Mouse (Mus musculus) granulocyte monocyte progenitor cell, adult 5-6 weeks (primary cell): Measurements from ENCODE around the gene Zfp672. TPM values are rescaled to one million over a fixed set of nuclear protein-coding genes. Genes with fewer than 3 reads are reported as not detected.
"Not testable (repeated sequence)": the region's sequence is repeated elsewhere in the genome, so short reads cannot be mapped to it uniquely, and the experiment has no call there.

Experiments used
- ATAC-seq: replicated peaks from 2 replicates; pipeline ENCODE4 v1.8.0; 2016; ENCODE audit warnings: mild to moderate bottlenecking, moderate TSS enrichment, inconsistent platforms; ENCODE audit not compliant: poor library complexity, severe bottlenecking
- total RNA-seq, 2 experiments: library from RNA; stranded (forward) in 1 of 2; stranded (reverse) in 1 of 2; fragments of 200-712, 200-1000 nt in 1 of 2; fragments of >200 nt in 1 of 2; fragmentation: Nextera tagmentation in 1 of 2; gene quantifications; 2 replicates each; pipeline ENCODE4 v1.2.3; 2014 to 2017

The Zfp672 gene
- 10.9 and 19.5 TPM in 2 replicates for total RNA-seq (2014; fragmentation: Nextera tagmentation)
- 22.6 and 26.4 TPM in 2 replicates for total RNA-seq (2017)

- peak; percentile 82 for ATAC-seq
Observed at GRCm38 (mm10) chr11:58330276-58331148, at the start of gene Zfp672, which contains the start of gene Sh3bp5l. TSS of gene Zfp672 (minus strand) at chr11:58330339. TSS of gene Sh3bp5l (plus strand) at chr11:58330724.

DNA sequence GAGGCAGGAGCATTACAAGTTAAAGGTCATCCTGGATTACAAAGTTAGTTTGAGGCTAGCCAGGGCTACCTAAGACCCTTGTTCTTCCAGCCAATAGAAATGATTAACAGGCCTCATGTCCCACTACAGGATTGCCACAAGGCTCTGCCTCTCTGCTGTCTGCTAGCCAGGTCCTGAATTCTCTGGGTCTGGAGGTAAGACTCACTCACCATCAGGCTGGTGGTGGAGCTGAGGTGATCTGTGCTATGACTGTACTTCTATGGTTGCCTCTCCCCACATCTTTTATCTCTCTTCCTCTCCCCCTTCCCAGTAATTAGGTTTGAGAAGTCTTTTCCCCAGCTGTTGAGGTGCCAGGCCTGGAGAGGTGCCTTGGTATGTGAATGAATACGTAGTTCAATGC, 49.4 kb upstream of the Zfp672 start:
- ATAC-seq: no peak

GRCm38 (mm10) chr11:58378763-58379278, 48.7 kb upstream of the Zfp672 start, which contains the start of gene Lypd8:
TSS of gene Lypd8 (plus strand) at chr11:58379043.
- no peak for ATAC-seq

DNA sequence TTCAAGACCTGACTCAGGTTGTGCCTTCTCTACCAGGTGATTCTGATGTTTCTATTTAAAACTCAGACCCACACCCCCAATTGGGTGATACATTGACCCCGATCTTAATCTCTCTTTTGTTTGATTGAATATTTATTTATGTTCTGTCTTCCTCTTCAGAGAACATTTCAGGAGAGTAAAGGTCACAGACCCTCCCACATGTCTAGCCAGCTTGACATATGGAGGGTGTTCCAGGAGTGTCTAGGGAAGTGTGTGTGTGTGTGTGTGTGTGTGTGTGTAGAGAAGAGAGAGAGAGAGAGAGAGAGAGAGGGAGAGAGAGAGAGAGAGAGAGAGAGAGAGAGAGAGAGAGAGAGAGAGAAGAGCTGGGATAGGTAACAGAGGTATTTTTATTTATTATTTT, 47.5 kb upstream of the Zfp672 start:
- ATAC-seq: no peak

GRCm38 (mm10) chr11:58377273-58377672, 47.1 kb upstream of the Zfp672 start:
- ATAC-seq: no peak

DNA sequence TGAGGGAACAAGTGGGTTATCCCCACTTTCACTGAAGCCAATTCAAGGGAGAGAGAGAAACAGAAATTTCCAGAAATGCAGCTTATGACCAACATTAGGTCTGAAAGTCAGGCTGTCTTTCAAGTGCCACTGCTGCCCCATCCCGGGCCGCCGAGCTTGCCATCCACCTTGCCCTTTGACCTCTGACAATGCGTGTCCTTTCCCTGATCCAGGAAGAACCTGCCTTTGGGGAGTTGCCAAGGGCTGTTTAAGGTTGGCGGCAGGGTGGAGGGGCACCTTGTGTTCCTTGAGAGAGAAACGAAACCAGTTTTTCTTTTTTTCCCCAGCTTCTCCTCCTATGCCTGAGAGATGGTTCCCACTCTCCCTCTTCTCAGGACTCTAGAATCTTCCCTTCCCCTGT, 36.1 kb upstream of the Zfp672 start:
- ATAC-seq: not testable (repeated sequence)

DNA sequence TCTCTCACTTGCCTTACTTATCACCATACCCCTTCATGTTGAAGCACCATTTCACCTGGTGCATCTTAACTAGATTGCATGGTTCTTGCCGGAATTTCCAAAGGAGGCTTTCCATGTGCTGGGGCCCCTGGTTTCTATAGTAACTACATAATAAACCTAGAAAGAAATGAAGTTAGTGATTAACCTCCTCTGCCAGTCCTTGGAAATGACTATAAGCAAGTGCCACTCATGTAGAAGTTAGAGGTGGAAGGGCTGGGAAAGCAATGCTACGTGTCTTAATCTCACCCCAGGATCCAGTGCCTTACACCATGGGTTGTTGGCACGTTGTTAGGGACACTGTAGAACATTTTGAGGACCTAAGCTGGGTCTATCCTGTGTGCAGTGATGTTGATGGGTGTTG, 34.3 kb upstream of the Zfp672 start:
- no peak for ATAC-seq

DNA sequence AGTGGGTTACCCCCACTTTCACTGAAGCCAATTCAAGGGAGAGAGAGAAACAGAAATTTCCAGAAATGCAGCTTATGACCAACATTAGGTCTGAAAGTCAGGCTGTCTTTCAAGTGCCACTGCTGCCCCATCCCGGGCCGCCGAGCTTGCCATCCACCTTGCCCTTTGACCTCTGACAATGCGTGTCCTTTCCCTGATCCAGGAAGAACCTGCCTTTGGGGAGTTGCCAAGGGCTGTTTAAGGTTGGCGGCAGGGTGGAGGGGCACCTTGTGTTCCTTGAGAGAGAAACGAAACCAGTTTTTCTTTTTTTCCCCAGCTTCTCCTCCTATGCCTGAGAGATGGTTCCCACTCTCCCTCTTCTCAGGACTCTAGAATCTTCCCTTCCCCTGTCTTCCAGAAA, 32.4 kb upstream of the Zfp672 start:
- not testable (repeated sequence) for ATAC-seq

- ATAC-seq: no peak
Observed at GRCm38 (mm10) chr11:58357844-58358534, 27.9 kb upstream of the Zfp672 start.

DNA sequence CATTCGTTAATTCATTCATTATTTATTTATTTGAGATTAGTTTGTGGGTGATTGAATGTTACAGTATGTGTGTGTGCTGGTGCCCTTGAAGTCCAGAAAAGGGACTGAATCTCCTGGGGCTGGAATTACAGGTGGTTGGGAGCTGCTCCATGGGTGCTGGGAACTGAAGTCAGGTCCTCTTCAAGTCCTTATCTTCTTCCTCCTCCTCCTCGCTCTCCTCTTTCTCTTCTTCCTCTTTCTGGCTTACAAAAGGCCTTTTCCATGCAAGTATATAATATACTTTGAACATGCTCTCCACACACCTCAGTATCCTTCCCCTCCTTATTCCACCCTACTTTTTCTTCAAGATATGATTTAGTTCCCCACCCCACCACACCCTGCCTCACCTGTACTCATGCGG, 26.9 kb upstream of the Zfp672 start:
- no peak for ATAC-seq

GRCm38 (mm10) chr11:58354927-58355326, 24.8 kb upstream of the Zfp672 start:
- ATAC-seq: no peak

- ATAC-seq: no peak
Observed at GRCm38 (mm10) chr11:58354476-58354875, 24.3 kb upstream of the Zfp672 start.

DNA sequence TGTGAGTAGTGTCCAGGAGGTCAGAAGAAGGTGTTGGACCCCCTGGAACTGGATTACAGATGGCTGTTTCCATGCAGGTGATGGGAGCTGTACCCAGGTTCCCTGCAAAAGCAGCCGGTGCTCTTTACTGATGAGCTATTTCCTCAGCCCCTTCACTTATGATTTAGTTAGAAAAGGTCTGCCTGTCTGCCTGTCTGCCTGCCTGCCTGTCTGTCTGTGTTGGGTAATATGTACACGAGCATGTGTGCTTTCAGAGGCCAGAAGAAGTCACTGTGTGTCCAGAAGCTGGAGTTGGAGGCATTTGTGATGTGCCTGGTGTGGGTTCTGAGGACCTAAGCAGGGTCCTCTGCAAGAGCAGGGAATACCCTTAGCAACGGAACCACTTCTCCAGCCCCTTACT, 23.6 kb upstream of the Zfp672 start:
- no peak for ATAC-seq

DNA sequence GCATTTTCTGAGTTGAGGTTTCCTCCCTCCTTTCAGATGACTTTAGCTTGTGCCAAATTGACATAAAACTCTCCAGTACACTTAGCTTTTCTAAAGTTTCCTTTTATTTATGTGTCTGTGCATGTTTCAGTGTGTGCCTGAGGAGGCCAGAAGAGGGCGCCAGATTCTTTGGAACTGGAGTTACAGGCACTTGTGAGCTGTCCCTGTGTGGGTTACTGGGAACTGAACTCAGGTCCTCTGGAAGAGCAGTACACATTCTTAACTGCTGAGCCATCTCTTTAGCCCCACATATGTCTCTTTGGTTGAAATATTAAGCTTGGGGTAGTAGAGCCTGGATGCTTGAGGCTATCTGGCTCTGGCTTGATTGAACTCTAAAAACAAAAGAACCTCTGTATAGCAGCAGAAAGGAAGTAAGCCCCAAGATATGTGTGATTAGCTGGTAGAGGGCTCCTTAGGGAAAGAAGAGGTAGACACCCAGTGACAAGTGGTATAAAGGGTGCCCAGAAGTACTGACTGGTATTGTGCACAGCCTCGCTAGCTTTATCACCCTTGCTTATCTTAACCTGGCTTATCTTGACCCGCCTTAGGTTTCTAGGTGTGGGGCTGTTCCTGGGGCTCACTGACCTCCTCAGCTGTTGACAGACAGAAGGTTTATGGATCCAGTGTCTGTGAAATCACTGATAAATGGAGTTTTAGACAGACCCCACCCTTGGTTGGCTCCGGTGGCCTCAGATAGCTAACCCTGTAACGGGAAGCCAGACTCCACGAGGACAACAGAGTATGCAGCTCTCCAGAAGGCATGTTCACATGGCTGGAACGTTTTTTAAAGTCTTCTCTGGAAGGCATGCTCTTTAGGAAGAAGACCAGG, 22.8 kb upstream of the Zfp672 start:
- 0 out of 2 replicates have a peak, but pooled peaks have one; percentile 35 for ATAC-seq

- ATAC-seq: no peak
Observed at GRCm38 (mm10) chr11:58351179-58351578, 21.0 kb upstream of the Zfp672 start.

DNA sequence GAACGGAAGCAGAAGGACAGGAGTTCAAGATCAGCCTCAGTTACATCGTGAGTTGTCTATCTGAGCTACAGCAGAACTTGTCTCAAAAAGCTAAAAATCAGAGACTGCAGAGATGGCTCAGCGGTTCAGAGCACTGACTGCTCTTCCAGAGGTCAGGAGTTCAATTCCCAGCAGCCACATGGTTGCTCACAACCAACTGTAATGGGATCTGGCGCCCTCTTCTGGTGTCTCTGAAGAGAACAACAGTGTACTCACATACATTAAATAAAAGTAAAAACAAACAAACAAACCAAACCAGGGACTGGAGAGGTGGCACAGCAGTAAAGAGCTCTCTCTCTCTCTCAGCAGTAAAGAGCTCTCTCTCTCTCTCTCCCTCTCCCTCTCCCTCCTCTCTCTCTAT, 20.5 kb upstream of the Zfp672 start:
- no peak for ATAC-seq

- no peak for ATAC-seq
Observed at GRCm38 (mm10) chr11:58346745-58347144, 16.6 kb upstream of the Zfp672 start.

DNA sequence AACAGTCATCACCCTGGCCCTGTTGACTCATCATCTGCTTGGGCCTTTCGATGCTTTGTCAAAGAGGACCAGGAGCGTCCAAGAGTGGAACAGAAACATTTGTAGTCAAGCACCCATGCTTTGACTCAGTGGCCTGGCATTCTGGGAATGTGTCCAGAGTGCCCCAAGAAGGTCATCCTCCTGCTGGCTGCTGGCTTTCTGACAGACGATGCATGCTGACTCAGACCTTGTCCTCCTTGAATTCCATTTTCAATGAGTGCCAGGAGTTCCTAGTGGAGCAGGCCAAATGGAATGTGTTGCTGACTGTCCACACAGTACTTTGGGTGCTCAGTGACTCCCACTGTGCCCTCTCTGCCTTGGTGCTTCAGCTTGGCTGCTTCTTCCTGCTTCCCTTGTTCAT, 4.6 kb upstream of the Zfp672 start:
- no peak for ATAC-seq

DNA sequence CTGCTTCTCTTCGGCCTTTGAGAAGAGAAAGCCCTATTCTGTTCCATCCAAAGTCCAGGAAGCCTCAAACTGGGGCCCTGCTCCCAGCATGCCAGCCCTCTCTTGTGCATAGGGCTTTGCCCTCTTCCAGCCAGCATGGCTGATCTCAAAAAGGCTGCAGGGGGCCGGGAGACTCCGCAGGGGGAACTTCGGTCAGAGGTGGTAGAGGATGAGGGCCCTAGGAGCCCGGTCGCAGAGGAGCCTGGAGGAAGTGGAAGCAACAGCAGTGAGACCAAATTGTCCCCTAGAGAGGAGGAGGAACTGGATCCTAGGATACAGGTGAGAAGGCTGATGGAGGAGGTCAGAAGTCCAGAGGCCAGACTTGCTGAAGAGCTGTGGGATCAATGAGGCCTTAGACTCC, 1.4 kb upstream of the Zfp672 start:
- ATAC-seq: no peak

- no peak for ATAC-seq
Observed at GRCm38 (mm10) chr11:58331149-58331495, 983 bp upstream of the Zfp672 start.
